Mouse (Mus musculus) layer of hippocampus, adult 8-10 months (tissue): ENCODE measurements around the gene Rpl10. TPM values are rescaled to one million over a fixed set of nuclear protein-coding genes. Genes with fewer than 3 reads are reported as not detected.

ENCODE experiments used
- DNase-seq, 2 experiments: peaks; one replicate each; pipeline ENCODE4 v3.0.0; 2022; ENCODE audit warnings: low spot score in 2 of 2
- total RNA-seq, 4 experiments: library from RNA; stranded (reverse); gene quantifications; 2 replicates each; pipeline ENCODE4 v1.2.4; 2022

Gene Rpl10
- 100 to 1,000 TPM; 106 to 243 (median 166) TPM for total RNA-seq

DNA sequence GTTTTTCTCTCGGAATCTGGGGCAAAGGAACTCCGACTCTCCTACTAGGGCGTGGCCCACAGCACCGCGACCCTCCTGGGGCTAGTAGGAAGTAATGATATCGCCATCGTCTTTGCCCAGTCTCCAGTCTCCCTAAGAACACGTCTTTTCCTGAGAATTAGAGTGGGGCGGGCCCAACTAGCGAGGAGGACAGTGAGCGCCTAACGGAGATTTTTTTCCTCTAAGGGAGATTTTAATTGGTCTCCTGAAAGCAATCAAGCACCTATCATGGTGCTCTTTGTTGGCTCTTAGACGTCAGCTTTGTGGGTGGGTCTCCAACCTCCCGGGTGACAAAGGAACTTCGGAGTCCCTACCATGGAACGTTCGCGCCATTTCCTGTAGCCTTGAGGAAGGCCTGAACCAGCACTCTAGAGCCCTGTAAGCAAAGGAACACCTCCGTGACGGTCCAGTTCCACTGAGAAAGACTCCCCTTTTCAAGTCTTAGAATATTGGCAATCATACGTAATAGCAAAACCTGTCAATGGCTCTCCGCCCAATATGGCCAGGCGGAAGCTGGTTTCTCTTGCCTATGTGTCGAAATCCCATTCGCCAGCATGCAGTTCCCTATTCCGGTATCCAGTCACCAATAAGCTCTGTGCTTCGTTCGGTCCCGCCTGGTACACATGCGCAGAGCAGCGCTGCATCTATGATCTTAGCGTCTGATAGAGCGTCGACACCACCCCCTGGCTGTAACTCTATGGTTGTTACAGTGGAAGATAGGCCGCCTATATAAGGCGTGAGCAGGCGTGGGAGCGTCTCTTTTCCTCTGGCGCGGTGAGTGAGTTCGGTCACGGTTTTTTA lies at the start of gene Rpl10:
Gene Rpl10 (plus strand): TSS at position 751 of the 840 bp plus-strand sequence.
- DNase-seq = peak; percentile 93 to 94

DNA sequence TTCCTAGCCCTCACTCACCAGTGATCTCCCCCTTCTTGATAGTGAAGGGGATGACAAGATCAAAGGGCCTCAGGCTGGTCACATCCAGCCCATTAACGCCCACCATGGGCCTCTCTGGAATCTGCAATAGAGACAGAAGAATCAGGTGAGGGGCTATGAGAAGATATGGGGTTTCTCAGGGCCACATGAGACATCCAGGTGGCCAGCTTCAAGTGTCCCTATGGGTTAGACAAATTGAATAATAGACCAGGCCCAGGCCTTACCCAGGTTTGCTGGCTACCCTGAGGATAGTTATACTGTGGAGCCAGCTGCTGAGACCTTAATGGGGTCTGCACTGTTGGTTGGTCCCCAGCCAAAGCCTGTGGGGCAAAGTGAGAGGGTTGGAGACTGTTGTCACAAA lies 40.6 kb upstream of the Rpl10 start:
- DNase-seq = no peak

DNA sequence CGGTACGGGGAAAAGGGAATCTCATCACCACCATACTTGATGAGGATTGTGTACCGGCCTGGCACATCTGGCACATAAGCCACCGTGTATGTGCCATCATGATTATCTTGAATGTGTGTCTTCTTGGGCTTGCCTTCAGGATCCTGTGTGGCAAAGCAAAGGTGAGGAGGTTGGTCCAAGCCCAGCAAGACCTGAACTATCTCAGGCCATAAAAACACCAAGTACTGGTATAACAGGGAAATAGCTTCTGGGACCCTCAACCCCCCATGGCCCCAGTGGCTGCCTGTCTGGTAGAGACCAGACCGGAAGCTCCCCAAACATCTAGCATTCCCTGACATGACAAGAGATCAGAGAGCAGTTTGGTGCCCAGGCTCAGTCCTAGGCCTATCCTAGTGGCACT lies 37.4 kb upstream of the Rpl10 start:
- no peak for DNase-seq

DNA sequence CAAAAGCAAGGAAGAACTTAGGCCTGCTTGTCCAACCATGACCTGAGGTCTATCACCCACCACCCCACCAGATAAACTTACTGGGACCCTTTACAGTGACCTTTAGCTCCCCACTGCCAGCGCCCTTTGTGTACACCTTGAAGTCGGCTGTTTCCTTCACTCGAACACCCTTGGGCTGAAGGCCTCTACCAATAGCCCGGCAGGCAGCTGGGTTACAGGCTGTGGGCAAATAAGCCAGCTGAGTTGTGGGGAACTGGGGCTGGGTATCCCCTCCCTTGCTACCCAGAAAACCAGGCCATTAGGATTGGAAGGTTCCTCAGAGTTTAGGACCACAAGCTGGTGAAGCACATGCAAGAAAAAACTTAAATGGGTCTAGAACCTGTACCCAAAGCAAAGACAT lies 30.3 kb upstream of the Rpl10 start:
- no peak for DNase-seq

DNA sequence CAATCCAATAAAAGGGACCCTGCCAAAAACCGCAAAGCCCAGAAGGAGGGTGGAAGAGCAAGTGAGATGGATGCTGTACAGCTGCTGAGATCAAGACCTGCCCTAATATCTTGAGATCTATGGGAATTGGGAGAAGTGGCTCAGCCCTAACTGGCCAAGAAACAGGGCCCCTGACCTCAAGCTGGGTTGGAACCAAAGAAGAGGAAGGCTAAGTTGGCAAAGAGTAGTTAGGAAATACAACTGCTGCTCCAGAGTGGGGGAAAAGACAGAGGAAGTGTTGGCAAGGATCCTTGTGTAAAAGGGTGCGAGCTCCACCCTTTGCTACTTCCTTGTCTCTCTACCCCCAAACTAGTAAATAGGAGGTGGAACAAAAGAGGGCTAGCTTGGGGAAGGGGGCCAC lies 27.2 kb upstream of the Rpl10 start:
- no peak for DNase-seq

DNA sequence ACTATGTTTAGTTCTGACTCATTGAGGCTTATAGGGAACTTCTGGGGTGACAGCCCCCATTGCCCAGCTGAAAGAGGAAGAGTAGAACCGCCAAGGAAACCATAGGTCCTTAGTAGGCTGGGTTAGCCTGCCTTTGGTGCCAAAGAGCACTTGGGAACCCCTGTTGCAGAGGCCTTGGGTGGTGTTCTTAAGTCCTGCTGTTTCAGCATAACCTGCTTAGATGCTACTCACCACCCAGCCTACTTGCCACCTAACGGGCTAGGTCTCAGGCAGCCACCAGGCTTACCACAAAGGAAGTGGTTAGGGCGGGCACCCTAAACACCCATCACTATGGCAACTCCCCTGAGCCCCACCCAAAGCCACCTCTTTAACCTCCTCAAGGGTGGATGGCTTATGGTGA lies 26.8 kb upstream of the Rpl10 start:
- DNase-seq = no peak

DNA sequence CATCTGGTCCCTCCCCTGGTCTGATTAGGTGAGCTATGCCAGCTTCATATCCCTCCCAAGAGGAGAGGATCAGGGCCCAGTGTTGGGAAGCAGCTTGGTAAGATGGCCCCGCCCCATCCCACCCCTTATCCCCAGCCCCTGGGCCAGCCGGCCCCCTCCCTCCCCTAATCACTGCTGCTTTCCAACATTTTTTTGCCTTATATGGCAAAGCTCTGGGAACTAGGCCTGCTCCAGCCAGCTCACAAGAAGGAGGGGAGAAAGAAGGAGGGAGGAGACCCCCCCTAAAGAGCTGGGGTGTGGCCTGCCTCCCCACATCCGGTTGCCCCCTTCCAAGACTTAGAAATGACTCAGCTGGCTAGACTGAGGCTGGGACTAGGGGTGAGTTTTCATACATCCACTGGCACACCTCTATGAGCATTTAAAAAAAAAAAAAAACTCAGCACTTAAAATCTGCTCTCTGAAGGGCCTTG lies 26.0 kb upstream of the Rpl10 start:
- no peak for DNase-seq

DNA sequence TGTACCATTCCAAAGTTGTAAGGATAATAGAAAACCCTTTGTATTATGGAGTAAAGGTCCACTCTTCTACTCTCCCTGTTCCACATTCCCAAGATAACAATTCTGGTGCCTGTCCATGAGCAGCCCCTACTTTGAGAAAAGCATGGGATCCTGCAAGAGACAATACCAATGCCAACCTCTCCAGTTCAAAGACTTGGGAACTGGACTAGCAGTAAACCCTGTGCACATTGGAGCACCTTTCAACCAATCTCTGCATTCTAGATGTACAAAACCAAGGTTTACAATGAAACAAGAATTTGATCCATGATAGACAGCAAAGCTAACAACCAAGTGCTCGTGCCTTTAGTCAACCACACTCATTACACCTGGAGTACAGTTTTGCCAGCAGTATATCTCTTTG lies 25.5 kb upstream of the Rpl10 start:
- DNase-seq = no peak

DNA sequence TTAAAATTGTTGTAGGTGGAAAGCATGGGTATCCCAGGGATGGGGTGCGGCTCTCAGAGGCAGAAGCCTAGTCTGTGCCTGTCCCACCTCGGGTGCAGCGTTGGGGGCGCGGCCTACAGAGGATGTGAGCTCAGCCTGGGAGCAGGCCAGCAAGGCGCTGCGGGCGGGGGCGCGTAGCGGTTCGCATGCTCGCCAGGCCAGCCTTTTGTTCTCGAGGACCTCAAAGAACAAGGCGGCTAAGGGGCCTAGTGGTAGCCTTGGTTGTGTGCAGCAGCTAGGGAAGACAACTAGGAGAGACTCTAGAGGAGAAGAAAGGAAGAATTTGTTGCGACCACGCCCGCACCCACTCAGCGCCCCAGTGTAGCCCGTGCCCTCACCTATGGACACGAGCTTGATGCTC lies 24.9 kb upstream of the Rpl10 start:
- peak; percentile 51 to 52 for DNase-seq

DNA sequence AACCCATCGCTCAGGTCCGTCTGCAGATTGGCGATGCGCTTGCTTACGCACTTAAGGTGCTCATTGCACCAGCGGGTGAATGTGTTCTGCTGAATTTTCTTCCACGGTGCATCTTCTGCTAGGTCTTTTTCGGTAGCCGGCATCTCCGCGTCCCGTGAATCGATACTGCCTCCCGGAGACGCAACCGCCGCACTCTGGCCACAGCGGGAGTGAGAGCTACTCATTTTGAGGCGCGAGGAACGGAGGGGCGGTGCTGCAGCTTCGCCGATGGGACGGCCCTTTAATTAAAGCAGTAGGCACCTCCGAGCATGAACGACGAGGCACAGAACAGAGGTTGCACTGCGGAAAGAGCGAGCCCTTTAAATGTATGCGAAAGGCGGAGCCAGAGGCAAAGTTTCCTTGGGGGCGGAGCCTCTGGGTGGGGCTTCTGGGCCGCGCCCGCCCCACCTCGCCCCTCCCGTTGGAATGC lies 24.4 kb upstream of the Rpl10 start:
- DNase-seq = peak; percentile 83 to 87

DNA sequence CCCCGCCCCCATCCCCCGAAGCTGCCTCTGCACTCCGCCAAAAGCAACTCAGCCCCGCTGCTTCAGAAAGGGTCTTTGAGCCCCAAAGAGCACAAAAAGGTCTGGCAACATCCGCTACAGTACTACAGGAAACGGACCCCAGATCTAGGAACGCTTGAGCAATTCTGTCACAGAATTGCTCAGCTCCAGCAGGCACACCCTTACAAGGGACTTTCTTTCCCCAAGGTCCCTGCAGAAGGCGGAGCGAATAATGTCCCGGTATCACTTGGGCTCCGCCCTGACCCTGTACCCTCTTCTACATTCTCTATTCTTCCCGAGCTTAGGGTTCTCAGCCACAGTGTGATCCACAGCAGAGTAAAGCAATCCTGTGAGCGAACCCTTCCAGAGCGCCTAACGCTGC lies 23.9 kb upstream of the Rpl10 start:
- peak in 1 of 2 experiments; percentile 5 for DNase-seq

DNA sequence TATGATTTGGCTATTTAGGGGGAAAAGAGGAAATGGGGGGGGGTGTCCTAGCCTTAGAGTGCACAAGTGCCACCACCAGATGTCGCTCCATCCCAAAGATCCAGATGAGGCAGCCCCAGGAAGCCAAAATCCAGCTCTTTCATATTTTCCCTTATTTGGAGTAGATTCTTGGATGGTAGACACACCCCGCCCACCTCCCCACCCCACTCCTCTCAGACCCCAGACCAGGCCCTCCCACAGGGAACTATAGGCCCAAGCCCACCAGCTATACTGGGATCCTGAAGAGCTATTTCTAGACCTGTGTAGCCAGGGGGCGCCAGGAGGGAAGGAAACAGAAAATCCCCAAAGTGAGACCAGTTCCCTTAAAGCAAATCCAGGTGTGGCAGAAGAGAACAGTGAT lies 22.0 kb upstream of the Rpl10 start:
- DNase-seq = peak in 1 of 2 experiments; percentile 17

DNA sequence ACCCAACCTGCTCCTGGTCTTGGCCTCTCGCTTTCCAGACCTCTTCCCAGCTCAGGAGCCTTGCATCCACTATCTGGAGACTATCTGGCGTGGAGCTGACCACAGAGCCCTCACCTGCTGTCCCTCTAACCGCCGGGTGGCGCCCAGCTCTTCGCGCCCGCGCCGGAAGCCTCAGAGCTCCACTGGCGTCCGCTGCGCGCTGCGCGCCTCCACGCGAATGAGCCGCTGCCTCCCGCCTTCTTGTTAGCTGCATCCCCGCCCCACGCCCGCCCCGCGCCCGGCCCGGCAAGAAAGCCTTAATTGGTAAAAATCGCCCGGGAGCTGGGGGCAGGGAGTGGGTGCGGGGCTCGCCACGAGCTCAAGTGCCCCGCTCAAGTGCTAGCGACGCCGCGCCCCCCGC lies 21.0 kb upstream of the Rpl10 start, which contains the start of gene Flna:
Gene Flna (minus strand): TSS at position 206 of the 400 bp plus-strand sequence.
- peak; percentile 32 to 49 for DNase-seq

DNA sequence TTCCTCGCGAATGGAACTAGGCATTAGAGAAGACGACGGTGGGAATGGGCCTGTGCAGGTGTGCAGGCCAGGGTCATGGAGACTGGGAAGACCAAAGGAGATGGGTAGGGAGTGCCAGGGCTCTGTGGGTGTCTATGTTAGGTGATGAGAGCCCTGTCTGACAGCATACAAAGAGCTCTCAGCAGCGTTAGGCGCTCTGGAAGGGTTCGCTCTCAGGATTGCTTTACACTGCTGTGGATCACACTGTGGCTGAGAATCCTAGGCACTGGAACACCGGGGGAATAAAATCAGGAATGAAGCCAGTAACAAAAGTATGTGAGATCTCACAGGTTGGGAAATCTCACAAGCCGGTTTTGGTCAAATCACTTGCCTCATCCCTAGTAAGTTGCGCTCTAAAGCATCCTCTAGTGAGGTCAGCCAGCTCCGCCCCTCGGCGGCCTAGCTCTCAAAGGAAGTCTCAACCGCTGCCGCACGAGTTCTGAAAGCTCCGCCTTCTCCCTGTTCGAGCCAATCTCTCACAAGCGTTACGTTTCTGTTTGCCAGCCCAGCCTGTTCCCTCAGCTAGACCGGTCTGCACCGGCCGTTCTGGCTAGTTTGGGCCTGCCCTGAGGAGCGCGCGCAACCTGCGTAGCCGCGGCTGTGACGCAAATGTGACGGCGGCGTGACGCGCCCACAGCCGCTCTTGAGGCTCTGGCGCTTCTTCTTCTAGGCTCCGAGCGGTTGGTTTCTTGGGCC lies 16.3 kb upstream of the Rpl10 start, which contains the start of gene Emd:
Gene Emd (plus strand): TSS at position 535 of the 735 bp plus-strand sequence.
- DNase-seq = peak; percentile 84 to 90

DNA sequence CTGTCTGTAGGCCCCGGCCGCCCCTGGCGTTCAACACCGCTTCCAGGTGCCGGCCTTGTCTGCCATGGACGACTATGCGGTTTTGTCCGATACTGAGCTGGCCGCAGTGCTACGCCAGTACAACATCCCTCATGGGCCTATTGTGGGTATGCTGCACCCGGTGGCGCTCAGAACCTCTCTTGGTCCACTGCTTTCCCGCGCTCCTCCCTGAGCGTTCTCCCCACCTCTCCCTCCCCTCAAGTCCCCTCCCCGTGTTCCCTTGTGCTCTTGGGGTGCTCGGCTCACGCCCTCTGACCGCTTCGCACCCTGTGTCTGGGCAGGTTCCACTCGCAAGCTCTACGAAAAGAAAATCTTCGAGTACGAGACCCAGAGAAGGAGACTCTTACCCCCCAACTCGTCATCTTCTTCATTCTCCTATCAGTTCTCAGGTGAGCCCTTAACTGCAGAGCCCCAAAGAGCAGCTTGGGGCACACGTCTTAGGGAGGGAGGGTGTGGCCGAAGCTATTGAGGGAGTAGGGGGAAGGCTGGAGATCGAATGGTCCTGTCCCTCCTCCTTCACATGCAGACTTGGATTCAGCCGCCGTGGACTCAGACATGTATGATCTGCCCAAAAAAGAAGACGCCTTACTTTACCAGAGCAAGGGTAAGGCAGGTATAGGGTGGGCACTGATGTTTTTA lies 15.6 kb upstream of the Rpl10 start:
- no peak for DNase-seq

DNA sequence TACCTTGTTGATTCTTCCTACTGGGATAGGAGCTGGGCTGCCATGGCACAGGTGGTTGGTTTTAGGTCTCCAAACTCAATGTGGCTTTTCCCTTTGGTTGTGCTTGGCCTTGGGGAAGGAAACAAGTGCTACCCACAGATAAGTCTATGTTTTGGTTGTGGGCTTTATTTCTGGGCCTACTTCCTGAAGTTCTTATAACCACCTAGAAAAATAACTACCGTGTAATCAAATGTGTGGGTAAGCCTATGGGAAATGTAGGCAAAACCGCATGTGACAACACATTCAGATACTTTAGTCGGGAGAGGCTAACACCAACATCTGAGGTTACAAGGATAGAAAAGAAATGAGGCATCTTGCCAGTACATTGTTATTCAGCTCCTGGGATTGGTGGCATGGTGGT lies 12.9 kb upstream of the Rpl10 start:
- DNase-seq = no peak

DNA sequence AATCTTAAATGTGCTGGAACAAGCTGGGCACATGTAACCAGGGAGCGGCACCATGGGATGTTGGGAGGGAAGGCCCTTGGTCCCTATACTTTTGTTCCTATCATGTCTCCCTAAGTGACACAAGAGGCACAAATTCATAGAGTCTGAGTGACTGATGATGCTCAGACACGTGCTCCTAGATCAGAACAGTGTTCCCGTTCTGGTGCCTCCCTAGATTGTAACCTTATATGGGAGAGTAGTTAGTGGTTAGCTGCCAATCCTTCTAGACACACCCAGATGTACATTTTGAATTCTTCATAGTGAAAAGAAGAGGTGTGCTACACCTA lies 913 bp upstream of the Rpl10 start:
- no peak for DNase-seq

DNA sequence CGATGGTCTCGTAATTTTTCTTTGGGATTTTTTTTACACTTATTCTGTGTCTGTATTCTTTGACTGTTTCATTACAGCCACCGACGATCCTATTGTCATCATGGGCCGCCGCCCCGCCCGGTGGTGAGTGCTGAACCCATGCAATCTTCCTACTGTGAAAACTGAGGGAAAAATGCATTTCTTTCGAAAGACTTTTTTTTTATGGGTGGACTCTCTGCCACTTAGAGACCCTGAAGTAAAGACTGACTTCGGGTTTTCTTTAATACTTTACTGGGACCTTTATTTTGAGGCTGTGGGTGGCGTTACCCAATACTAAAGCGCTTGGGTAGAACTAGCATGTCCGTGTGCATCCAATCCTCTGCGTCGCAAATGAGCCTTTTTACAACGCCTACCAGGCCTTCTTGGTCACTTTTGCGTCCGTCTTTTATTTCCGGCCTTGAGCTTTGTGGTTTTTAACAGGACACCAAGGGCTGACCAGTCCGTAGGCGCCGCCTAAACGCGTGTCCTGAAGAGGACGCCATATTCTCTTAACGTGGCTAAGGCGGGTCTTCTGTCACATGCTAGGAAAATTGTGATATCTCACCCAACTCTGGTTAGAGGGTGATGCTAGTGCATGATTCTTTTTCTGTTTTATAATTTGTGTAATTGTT lies 415 bp downstream of the Rpl10 start:
- peak in 1 of 2 experiments; percentile 16 for DNase-seq

DNA sequence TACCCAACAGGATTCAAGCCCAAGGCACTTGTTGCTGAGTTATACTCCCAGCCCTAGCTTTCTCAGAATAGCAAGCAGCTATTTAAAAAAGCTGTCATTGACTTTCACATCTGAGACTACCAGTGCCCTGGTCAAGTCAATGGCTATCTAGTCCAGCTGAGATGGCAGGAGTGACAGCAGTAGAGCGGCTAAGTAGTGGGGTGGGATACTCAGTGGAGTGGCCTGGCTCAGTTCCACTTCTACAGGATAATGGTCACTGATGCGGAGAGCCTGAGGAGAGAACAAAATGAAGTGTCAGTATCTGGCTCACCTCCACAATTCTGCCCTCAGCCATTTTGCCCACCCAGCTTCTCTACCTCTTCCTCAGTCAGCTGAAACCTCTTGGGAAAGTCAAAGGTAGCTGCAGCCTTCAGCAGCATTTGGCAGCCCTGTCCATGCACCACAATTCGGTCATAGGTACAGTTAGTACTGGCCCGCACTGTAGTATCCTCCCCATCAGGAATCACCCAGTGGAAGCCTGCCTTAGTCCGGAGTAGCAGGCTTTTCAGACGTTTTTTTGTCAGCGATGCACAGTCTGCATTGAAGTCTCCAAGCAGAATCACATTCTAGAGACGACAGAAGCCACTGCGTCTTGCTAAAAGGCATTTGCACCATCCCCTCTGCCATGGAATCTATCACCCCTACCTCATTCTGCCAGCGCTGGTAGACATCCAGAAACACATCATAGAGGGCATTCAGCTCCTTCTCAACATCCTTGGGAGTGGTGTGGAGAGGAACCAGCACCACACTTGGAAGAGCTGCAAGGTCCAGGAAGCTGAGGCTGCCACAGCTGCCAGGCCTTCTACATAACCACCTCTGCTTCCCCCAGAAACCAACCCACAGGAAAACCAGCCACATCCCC lies 3.1 kb downstream of the Rpl10 start:
- DNase-seq = no peak

DNA sequence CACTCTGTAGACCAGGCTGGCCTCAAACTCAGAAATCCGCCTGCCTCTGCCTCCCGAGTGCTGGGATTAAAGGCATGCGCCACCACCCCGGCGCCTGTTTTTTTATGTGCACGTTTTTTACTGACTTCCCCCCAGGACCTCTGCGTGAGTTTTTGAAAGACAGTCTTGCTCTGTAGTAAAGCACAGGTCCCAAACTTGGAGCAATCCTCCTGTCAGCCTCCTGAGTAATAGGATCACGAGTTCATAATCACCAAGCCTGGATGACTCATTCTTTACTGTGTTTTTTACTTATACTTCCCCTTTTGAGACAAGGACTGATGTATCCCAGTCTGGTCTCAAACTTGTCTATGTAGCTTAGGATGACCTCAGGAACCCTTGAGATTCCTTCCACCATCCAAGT lies 7.3 kb downstream of the Rpl10 start:
- no peak for DNase-seq
